Mouse (Mus musculus) B cell, adult 67 days (primary cell): ENCODE data around the gene Wsb2. TPM values are rescaled to one million over a fixed set of nuclear protein-coding genes. Genes with fewer than 3 reads are reported as not detected.

Source experiments
- total RNA-seq, 2 experiments: library from RNA; stranded (reverse); gene quantifications; 4 replicates each; pipeline ENCODE4 v1.2.4; 2023

Wsb2 gene
- total RNA-seq: 10 to 100 TPM; 41.4 to 52.9 TPM

DNA sequence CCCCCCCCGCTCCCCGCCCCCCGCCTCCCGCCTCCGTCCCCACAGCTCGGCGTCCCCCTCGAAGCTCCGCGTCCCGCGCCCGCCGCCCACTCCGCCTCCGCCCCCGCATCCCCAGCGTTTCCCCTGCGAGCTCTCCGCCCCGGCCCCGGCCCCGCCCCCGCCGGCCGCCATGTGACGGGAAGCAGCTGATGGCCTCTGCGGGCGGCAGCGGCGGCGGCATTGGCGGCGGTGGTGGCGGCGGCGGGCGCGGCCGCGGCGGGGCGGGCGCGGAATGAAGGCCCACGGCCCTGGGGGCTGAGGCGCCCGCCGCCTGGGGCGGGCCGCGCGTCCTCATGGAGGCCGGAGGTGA is at the start of gene Wsb2:
Wsb2 (plus strand) TSS at position 176 of the 349 bp plus-strand sequence.

DNA sequence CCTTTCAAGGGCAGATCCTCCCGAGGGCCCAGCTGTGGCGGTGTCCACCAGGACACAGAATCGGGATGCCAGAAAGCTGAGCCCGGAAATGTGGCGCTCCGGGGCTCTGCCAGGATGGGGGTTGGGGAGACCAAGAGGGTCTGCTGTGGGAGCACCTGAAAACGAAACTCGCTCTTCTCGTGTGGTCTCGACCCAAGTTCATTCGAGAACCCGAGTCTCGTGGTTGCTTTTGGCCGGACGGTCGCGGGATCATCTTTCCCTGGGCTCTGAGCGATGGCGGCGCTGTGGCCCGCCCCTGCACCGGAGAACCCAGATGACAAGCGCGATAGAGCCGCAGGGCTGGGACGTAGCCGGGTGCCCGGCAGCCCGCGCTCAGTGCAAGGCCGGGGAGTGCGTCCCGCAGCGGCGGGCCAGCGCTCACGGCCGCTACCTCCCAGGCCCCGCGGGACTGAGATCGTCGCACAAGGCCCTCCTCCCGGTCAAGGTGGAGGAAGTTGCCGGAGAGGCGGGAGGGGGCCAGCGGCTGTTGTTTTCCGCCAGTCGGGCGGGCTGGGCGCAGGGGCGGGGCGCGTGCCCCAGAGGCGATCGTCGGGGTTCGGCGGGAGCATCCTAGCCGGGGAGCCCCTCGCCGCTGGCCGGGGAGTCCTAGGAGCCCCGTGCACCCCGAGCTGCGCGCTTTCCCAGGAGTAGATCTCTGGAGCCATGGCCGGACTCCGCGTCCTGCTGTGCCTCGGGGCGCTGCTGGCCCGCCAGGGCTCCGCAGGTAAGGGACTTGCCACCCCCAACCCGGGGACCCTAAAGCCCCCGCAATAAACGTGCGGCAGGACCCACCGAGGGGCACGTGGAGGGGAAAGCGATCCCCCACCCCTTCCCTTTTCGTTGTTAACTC is 38.1 kb upstream of the Wsb2 start, which contains the start of gene Vsig10:
Vsig10 (plus strand) TSS at position 343 of the 889 bp plus-strand sequence.

DNA sequence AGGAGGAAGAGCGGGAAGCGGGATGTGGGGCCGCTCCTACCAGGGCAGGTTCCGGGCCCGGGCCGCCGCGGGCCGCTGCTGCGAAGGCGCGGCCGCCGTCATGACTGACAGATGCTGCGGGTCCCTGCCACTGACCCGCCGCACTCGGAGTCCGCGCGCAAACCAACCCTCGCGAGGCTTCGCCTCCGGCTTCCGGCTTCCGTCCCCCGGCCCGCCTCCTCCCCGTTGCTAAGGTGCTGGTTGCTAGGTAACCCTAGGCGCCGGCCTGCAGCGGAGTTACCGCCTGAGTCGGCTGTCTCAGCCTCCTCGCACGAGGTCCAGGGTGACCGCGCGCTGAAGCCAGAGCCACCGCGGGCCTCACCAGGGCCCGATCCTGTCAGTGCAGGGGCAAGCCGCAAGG is 31.8 kb downstream of the Wsb2 start, which contains the start of gene Rfc5:
Rfc5 (minus strand) TSS at position 171 of the 400 bp plus-strand sequence.

DNA sequence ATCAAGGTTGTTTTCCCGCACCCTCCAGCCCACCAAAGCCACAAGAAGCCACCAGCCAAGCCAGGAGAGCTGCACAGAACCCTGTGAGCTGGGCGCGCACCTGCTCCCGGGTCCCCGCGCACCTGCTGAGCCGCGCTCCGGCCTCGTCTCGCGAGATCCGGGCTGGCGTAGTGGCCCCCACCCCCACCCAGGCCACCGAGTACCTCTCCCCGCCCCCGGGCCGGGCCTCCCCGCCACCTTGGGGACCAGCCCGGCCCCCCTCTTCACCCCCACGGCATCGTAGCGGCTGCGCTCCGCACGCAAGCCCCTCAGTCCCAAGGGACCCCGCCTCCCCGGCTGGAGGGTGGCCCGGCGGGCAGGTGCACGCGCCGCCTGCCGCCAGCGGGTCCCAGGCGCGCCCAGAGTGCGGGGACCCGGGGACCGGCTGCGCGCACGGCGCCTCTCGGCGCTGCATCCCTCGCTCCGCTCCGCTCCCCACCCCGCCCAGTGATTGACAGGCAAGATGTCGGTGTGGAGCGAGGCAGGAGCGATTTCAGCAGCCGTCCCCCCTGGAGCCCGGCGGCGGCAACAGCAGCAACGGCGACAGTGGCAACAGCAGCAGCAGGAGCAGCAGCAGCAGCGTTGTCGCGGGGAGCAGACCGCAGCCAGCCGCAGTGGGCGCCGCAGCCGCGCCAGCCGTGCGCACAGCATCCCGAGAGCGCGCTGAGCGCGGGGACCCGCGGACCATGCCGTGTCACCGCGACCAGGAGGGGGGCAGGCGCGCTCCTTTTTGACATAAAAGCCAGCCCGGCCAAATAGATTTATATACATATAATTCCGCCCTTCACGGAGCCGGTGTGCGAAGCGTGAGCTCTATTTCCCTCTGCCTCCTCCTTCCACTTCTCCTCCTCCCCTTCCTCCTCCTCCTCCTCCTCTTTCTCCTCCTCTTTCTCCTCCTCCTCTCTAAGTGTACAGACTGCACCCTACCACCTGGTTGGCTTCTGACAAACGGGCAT is 56.7 kb downstream of the Wsb2 start, which contains the start of gene Ksr2:
Ksr2 (plus strand) TSS at position 494 of the 995 bp plus-strand sequence.

Other genes starting within 250 kb of the Wsb2 start
- 10 to 100 TPM; 86.6 to 86.7 TPM for gene Suds3, start 241.2 kb upstream of the Wsb2 start, total RNA-seq
- gene Taok3, start 237.2 kb upstream of the Wsb2 start, total RNA-seq: 100 to 1,000 TPM; 118 to 126 TPM
- 100 to 1,000 TPM; 108 to 123 TPM for gene Pebp1, start 69.7 kb upstream of the Wsb2 start, total RNA-seq
- under 1 TPM; 0.53 to 0.75 TPM for gene Vsig10, start 38.2 kb upstream of the Wsb2 start, total RNA-seq
- gene Rfc5, start 31.7 kb downstream of the Wsb2 start, total RNA-seq: 10 to 100 TPM; 23.9 to 28.8 TPM
- under 1 TPM in 1 of 2 experiments, not detected in 1; 0.09 TPM for gene Ksr2, start 56.7 kb downstream of the Wsb2 start, total RNA-seq